Mouse (Mus musculus) liver (tissue): ENCODE measurements around the gene Olfr703.

ENCODE experiments used
- DNase-seq: peaks from one replicate; pipeline ENCODE4 v3.0.0-alpha.2; 2020; ENCODE audit warnings: mixed read lengths

Olfr703 gene

DNA sequence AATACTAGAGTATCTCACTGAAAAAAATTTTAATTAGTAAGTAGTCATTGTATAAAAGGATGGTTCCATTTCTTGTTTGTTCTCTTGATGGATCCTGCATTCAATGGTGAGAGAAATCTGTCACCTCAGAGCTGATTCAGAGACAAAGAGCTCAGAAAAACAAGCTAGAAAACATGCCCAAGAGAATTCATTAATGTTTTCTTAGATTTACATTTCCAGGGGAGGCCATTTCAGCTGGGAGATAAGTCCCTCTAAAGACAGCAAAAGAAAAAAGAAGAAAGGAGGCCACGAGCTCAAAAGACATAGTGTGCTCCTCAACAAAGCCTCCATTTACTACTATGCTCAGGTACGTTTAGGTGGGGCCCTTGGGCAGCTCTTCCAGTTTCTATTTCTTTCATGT lies at the start of gene Olfr703:
Gene Olfr703 (plus strand): TSS at position 301 of the 400 bp plus-strand sequence.
- no peak for DNase-seq

- DNase-seq = no peak
These were observed 34.4 kb upstream of the Olfr703 start, which contains the start of gene Olfr700 for GRCm38 (mm10) chr7:106808734-106809133. TSS of gene Olfr700 (minus strand) at chr7:106808834.

DNA sequence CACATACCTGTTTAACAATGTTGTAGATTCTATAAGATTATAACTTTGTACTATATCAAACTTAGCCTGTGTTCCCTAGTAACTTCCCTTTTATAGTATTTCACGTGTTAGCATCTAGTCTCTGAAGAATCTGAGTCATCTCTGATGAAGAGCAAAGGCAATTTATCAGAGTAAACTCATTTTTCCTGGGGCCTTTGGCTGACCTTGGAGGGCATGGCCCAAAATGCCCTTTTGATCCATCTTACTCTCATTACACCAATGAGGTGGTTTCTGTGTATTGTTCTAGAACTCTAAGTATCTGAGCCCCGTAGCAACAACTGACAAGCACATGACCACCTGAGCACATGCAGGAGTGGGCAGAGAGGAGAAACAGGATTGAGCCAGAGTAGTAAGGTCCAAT lies 29.3 kb upstream of the Olfr703 start, which contains the start of gene Olfr701:
Gene Olfr701 (plus strand): TSS at position 301 of the 400 bp plus-strand sequence.
- DNase-seq = no peak

GRCm38 (mm10) chr7:106815775-106816174 lies 27.4 kb upstream of the Olfr703 start:
- DNase-seq = peak; percentile 6

DNA sequence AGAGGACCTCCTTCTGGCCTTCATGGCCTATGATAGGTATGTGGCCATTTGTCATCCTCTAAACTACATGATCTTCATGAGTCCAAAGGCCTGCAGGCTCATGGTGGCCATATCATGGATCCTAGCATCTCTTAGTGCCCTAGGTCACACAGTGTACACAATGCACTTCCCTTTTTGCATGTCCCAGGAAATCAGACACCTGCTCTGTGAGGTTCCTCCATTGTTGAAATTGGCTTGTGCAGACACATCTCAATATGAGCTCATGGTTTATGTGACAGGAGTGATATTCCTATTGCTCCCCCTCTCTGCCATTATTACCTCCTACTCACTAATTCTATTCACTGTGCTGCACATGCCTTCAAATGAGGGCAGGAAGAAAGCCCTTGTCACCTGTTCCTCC lies 24.7 kb upstream of the Olfr703 start:
- no peak for DNase-seq

GRCm38 (mm10) chr7:106833793-106834192 lies 9.4 kb upstream of the Olfr703 start, which contains the start of gene Olfr702:
TSS of gene Olfr702 (minus strand) at chr7:106833893.
- no peak for DNase-seq

GRCm38 (mm10) chr7:106862885-106863284 lies 19.7 kb downstream of the Olfr703 start, which contains the start of gene Olfr704:
TSS of gene Olfr704 (plus strand) at chr7:106863185.
- no peak for DNase-seq

DNA sequence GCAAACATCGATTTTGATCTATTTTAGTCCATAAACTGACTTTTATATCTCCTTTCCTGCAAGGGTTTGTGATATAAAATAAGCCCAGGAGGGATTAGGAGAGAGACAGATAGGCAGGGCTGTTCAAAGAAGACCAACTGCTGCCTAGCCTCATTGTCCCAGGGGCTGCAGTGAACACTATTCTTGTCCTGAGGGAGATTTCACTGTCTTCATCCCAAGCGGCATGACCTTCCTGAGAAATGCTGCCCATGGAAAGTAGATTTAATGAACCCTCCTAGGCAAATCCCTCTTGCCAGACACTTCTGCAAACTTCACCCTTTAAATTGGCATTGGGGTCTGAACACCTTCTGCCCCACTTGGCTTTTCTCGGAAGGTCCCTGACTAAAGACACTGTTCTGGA lies 33.6 kb downstream of the Olfr703 start, which contains the start of gene Olfr705:
Gene Olfr705 (minus strand): TSS at position 101 of the 400 bp plus-strand sequence.
- DNase-seq = no peak

- DNase-seq = no peak
These were observed 44.9 kb downstream of the Olfr703 start, which contains the start of gene Olfr706 for GRCm38 (mm10) chr7:106888062-106888461. TSS of gene Olfr706 (minus strand) at chr7:106888162.
